Mouse (Mus musculus) MEL-GATA-1-ER (cell line): Measurements from ENCODE around the gene Depdc5.
"Not testable (repeated sequence)": the region's sequence is repeated elsewhere in the genome, so short reads cannot be mapped to it uniquely, and the experiment has no call there.

Experiments used
- DNase-seq: peaks from one replicate; pipeline ENCODE4 v3.0.0-alpha.2; 2012; ENCODE audit warnings: low read depth; ENCODE audit errors: extremely low read depth

Gene Depdc5

DNA sequence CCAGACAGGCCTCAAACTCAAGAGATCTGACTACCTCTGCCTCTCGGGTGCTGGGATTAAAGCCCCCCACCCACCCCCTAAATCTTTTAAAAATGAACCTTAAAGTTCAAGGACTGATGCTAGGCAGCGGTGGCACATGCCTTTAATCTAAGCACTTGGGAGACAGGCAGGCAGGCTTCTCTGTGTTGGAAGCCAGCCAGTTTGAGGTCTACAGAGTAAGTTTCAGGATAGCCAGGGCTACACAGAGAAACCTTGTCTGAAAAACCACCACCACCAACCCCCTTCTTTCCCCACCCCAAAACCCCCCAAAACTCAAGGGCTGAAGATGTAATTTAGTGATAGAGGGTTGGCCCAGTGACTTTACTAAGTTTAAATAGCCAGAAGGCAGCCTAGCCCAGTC lies 165.2 kb downstream of the Depdc5 start:
- DNase-seq, result no peak

GRCm38 (mm10) chr5:33030425-33031175 lies 167.1 kb downstream of the Depdc5 start:
- no peak for DNase-seq

GRCm38 (mm10) chr5:33032036-33032773 lies 168.7 kb downstream of the Depdc5 start:
- no peak for DNase-seq

- DNase-seq, result peak; percentile 78
Measured at GRCm38 (mm10) chr5:33033121-33033520, 169.6 kb downstream of the Depdc5 start.

GRCm38 (mm10) chr5:33033633-33034032 lies 170.1 kb downstream of the Depdc5 start:
- DNase-seq, result not testable (repeated sequence)

GRCm38 (mm10) chr5:33034100-33034499 lies 170.6 kb downstream of the Depdc5 start:
- DNase-seq, result no peak

GRCm38 (mm10) chr5:33034916-33035315 lies 171.4 kb downstream of the Depdc5 start:
- DNase-seq, result no peak

DNA sequence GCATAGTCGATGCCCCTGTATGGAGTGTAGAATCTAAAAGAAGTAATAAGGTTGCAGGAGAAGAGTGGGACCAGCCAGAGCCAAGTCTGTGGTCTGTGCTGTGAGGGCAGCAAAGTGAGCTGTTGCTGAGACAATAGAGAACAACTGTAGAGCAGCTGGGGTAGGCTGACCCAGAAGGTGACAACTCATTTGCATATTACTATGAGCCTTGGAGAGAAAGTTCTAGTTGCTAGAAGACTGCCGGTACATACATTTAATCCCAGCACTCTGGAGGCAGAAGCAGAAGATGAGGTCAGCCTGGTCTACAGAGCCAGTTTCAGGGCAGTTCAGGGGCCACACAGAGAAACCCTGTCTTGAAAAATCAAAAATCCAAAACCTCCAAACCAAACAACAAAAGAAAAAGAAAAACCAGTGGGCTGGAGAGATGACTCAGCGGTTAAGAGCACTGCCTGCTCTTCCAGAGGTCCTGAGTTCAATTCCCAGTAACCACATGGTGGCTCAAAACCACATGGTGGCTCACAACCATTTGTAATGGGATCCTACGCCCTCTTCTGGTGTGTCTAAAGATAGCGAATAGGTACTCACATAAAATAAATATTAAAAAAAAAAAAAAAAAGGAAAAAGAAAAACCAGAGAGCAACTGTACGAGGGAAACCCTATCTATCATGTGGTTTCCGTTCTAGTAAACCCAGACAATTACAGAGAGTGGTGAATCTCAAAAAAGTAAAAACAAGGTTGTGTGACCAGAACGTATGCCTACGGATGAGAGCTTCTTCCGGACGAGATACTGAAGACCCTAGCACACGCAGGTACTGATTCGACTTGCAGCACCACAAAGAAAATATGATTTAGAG lies 175.4 kb downstream of the Depdc5 start:
- DNase-seq, result peak; percentile 36

- peak; percentile 56 for DNase-seq
Measured at GRCm38 (mm10) chr5:33039510-33039911, 176.0 kb downstream of the Depdc5 start.

GRCm38 (mm10) chr5:33040735-33041134 lies 177.2 kb downstream of the Depdc5 start:
- not testable (repeated sequence) for DNase-seq

- no peak for DNase-seq
Measured at GRCm38 (mm10) chr5:33043397-33043796, 179.9 kb downstream of the Depdc5 start.
